Mouse (Mus musculus) gonadal fat pad, adult 2 months (tissue): ENCODE data around the gene Ubr7. TPM values are rescaled to one million over a fixed set of nuclear protein-coding genes. Genes with fewer than 3 reads are reported as not detected.

ENCODE experiments used
- DNase-seq: peaks from one replicate; pipeline ENCODE4 v3.0.0-alpha.2; 2012; ENCODE audit warnings: low read depth
- polyA plus RNA-seq: library from polyadenylated mRNA; depleted of rRNA; stranded (reverse); fragments of >200 nt; gene quantifications from 2 replicates; pipeline ENCODE4 v1.2.3, GENCODE M21; 2012; rRNA removed

Gene Ubr7
- polyA plus RNA-seq, 1 experiment = 19.2 TPM

- no peak for DNase-seq
Observed at GRCm38 (mm10) chr12:102826399-102826798, 68.6 kb downstream of the Ubr7 start.

DNA sequence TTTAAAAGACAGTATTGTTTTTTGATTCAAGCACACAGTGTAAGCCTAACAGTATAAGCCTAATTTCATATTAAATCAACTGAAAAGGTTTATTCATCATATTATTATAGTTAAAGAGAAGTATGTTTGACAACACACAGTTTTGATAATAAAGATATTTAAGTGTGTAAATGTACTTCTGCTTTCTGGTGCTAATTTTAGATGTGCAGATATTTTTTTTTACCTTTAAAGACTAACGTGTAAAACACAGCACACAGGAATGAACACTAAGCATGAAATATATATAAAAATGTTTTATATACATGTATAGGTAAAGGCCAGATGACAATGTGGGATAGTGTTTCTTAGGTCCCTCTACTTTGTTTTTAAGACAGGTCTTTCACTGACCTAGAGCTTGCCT, 69.4 kb downstream of the Ubr7 start:
- no peak for DNase-seq

Other genes with a start within 250 kb of the Ubr7 start
- gene Chga, start 203.0 kb upstream of the Ubr7 start, polyA plus RNA-seq = 0.19 and 0.26 TPM in 2 replicates
- 71.0 and 81.2 TPM in 2 replicates for gene Itpk1, start 53.0 kb upstream of the Ubr7 start, polyA plus RNA-seq
- gene Moap1, start 14.3 kb upstream of the Ubr7 start, polyA plus RNA-seq = 1.1 and 1.4 TPM in 2 replicates
- gene Tmem251, start 14.2 kb upstream of the Ubr7 start, polyA plus RNA-seq = 2.8 and 3.2 TPM in 2 replicates
- gene Gm28051, start 202 bp upstream of the Ubr7 start, polyA plus RNA-seq = not detected in 2 replicates
- 8.1 and 15.4 TPM in 2 replicates for gene Gon7, start 164 bp upstream of the Ubr7 start, polyA plus RNA-seq
- 3.4 TPM in 2 replicates for gene Gm20604, start 705 bp downstream of the Ubr7 start, polyA plus RNA-seq
- 16.8 and 18.2 TPM in 2 replicates for gene Btbd7, start 120.5 kb downstream of the Ubr7 start, polyA plus RNA-seq
- gene Cox8c, start 141.3 kb downstream of the Ubr7 start, polyA plus RNA-seq = 1.6 TPM in 2 replicates
- gene Unc79, start 190.9 kb downstream of the Ubr7 start, polyA plus RNA-seq = 0.41 and 1.1 TPM in 2 replicates